Mouse (Mus musculus): ENCODE results near the gene Cdk17.

Gene Cdk17

GRCm38 (mm10) chr10:93231490-93231889, 70.8 kb downstream of the Cdk17 start:
- no peak for DNase-seq (ENCODE audit: low read depth)

DNA sequence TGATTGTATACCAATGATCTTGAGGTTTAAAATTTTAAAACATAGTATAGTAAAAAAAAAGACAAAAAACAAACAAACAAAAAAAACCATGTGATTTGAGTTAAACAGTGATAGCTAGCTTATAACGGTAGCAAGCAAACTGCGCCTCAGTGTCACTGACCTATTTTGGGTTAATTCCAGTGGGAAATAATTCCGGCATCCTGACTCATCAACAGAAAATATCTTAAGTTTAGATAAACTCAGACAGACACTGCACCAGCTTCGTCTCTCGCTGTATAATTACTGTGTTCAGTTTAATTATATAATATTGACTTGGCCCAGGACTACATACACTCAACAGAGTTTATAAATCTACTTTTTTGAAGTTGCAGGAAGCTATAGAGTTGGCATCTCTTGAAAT, 71.2 kb downstream of the Cdk17 start:
- no peak for DNase-seq (ENCODE audit: low read depth)

DNA sequence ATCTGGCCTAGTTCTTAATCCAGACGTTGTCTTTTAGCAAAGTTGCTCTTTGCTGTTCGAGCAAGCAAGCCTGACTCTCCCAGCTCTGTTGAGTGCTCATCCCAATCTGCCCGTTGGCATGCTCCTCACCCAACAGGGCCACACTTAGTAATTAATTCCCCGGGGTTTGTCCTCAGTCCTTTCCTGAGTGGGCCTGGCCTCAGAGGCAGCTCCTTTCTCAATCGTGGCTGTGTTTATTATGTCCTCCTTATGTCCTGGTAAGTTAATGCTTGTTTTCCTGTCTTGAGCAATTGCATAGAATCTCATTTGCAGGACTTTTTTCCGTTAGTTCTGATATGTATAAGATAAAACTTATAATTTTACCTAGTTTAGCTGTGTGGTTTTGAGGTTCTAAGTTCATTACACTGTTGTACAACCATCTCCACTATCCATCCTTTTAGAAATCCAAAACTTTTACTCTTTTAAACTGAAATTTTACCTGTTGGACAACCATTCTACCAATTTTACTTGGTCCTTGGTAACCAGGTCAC, 73.1 kb downstream of the Cdk17 start:
- DNase-seq (ENCODE audit: low read depth), result no peak

- DNase-seq (ENCODE audit: low read depth), result no peak
Observed at GRCm38 (mm10) chr10:93234692-93235091, 74.0 kb downstream of the Cdk17 start.

GRCm38 (mm10) chr10:93239201-93239806, 78.6 kb downstream of the Cdk17 start:
- no peak for DNase-seq (ENCODE audit: low read depth)

DNA sequence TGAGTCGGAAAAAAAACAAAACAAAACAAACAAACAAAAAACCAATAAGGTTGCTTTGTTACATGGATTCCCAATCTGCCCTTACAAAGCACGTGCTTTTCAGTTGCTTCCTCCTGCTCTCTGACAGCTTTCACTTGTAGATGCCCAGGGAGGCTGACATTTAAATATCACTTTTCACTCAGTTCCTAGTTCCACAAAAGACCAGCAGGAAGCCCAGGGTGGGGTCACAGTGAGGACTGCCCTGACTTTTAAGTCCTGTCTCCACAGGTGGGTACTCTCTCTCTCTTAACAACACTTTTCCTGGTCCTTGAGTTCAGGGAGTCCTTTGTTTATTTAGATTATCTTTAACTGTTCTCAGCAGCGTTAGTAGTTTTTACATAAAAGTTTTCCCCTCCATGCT, 81.5 kb downstream of the Cdk17 start:
- DNase-seq (ENCODE audit: low read depth), result peak; percentile 47

DNA sequence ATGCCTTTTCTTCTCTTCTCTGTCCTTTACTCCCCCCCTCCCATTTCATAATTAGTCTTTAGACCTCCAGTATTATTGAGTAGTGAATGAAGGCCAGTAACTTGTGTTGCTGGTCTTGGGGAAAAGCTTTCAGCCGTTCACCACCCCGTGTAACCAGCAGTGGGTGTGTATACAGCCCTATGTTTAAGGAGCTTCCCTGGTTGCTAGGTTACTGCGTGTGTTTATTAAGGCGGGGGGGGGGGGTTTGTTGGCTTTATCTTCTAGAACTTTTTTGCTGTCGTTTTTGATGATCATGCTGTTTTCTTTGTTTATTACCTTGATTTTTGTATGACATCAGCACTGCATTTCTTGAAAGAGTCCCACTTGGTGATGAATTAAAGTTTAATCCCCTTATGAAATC, 82.2 kb downstream of the Cdk17 start:
- peak; percentile 76 for DNase-seq (ENCODE audit: low read depth)

DNA sequence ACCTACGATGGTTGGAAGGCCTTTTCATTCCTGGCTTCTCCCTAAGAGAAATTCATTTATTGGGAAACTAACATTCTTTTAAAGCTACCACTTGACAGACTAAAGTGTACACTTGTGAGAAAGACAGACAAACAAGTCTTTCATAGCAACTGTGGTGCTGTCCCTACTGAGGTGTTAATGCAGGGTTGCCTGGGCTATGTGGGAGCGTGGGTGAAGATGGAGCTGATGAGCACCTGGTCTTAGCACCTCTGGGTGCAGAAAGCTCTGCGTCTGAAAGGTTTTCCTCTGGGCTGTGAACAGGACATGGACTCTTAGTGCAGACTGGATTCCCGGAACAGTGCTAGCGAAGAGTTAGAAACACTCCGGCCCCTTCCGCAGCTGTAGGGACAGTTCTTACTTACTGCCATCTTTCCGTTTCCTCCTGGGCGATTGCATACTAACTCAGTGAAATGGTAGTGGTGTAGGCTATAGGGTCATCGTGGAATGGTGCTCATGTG, 83.6 kb downstream of the Cdk17 start:
- peak; percentile 60 for DNase-seq (ENCODE audit: low read depth)

DNA sequence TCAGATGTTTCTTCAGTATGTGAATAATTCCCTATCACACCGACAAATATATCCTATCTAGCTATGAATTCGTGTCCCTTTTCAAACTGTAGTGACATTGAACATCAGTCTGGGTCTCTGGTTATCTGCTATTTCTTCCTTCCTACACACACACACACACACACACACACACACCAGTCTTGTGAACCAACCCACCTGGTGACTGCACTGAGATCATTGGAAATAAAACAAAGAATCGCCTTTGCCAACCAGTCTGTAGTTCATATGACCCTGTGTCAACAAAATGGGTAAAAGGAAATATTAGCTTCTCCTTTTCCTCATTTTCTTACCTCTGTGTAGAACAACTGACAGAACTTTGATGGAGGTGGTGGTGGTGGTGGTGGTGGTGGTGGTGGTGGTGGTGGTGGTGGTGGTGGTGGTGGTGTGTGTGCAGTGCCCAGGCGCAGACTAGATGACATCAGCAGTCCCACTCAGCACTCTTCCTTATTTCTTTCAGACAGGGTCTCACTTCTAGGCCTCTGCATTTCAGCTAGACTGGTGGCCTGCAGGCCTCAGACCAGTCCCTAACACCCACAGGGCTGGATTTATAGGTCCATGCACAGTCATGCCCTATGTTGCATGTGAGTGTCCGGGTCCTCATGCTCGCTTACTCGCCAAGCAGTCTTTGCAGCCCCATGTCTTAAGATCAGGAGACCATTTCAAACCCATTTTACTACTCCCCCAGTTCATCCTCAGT, 85.7 kb downstream of the Cdk17 start:
- DNase-seq (ENCODE audit: low read depth), result no peak

DNA sequence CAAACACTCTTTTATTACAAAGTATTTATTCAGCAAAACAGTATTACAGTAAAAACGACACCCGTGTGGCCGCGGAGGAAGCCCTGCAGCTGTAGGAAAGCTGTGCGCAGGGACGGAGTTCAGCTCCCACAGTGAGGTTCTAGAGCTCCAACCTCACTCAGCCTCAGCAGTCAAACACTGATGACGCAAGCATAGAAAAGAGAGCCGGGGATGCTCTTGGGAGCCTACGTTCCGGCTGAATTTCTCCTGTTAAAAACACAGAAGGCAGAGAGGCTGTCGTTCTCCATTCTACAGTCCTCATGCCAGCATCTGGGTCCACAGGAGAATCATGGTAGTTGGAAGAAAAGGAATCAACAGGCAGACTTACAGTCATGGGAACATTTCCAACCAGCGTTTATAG, 86.7 kb downstream of the Cdk17 start:
- no peak for DNase-seq (ENCODE audit: low read depth)

- DNase-seq (ENCODE audit: low read depth), result no peak
Observed at GRCm38 (mm10) chr10:93247902-93248301, 87.2 kb downstream of the Cdk17 start.

DNA sequence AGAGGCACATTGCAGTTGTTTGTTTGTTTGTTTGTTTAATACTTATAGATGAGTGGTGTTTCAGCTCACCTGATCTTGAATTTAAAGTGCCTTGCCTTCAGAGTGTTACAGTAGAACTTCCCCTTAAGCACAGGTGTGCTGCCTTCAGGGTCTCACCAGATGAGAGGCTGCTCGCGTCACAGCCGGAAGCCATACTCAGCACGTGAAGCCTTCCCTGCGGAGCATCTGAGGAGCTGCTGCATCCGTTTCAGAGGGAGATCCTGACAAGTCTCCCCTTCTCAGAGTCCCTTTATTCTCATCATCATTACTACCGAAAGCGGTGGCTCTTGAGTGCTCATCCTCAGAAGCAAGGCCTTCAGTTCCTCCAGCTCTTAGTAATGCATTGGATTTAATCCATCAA, 87.7 kb downstream of the Cdk17 start:
- DNase-seq (ENCODE audit: low read depth), result no peak

- no peak for DNase-seq (ENCODE audit: low read depth)
Observed at GRCm38 (mm10) chr10:93249901-93250300, 89.2 kb downstream of the Cdk17 start.

- DNase-seq (ENCODE audit: low read depth), result no peak
Observed at GRCm38 (mm10) chr10:93250436-93251317, 90.0 kb downstream of the Cdk17 start.

- DNase-seq (ENCODE audit: low read depth), result no peak
Observed at GRCm38 (mm10) chr10:93251426-93251825, 90.8 kb downstream of the Cdk17 start.

DNA sequence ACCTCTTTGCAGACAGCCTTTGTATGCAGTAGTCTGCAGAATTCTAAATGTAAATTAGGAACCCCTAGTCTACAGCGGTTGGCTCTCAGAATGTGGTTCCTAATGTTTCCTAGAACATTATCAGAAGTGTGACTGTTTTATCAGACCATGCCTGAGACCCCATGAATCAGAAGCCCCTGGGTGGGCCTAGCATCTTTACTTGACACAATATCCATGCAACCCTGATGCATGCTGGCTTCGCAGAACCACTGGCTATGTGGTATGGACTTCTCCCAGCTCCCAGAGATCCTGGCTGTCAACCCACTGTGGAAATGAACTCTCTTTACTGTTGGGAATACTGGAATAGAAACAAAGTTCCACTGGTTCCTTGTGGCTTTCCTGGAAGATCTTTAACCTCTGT, 92.0 kb downstream of the Cdk17 start:
- no peak for DNase-seq (ENCODE audit: low read depth)

DNA sequence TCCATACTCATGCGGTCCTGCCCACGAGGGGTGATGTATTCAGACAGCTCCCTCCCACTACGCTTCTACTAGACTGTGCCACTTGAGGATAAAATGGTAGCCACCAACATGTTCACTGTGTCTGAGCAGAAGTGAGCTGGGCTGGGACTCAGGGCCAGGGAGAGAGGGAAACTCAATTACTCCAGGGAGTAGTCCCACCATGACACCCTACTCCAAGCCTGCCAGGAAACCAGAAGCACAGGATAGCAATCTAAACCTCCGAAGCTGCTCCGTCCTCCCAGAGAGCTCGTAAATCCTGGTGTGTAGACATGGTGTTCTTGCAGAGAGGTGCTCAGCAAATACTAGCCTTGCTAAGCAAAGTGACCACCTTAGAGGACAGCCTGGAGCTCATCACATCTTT, 92.5 kb downstream of the Cdk17 start:
- no peak for DNase-seq (ENCODE audit: low read depth)

DNA sequence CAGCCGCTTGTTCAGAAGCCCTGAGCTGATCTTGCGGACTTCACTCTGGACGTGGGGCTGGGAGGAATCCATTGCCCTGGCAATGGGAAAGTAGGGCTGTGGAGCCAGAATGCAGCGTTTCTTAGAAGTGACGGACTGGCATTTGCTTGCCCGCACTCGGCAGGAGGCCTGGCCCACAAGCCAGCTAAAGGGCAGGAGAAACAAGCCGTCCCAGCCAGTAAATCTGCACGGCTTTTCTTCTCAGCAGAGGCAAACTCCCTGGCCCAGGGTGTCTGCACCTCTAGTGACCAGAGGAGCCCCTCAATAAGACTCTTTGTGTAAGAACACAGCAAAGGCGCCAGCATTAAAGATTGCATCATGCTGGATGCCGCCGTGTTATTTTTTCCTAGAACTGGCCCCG, 94.6 kb downstream of the Cdk17 start:
- DNase-seq (ENCODE audit: low read depth), result no peak

DNA sequence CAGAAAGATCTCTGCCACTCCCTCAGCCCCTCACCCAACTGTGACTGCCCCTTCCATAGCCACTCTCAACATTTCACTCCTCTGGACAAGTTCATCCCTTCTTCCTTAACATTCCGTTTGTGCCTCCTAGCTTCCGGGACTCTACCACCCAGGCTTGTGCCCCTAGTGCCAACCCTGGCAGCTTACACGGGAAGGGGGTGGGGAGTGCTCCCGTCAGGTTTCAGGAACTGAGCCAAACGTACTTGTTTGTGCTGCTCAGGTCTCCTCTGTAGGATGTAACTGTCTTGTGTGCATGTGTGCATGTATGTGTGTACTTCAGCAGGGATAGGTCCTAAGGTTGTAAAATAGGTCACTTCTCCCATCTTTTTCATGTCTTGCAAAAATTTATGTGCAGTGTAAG, 99.2 kb downstream of the Cdk17 start:
- DNase-seq (ENCODE audit: low read depth), result no peak

GRCm38 (mm10) chr10:93261132-93261980, 100.7 kb downstream of the Cdk17 start:
- peak; percentile 44 for DNase-seq (ENCODE audit: low read depth)

DNA sequence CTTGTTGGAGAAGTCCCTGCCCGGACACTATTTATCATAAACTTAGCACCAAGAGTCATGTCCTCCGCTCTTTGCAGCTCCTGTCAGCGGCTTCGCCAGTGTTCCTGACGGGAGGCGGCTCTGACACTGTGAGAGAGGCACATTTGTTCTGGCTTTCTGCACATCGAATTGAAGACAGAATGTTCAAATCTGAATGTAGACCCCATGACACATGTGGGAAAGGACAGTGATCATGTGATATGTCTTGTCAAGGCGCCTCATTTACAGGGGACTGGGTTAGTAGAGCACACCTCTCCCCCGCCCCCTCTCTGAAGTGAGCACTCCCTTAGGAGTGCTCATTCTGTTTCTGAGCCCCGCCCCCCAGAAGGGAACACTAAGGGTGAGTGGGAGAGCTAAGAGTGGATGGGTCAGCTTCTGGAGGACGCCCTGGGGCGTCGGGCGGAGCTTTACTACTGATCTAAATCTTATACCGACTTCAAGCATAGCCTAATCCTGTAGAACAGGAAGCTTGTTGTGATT, 101.4 kb downstream of the Cdk17 start:
- peak; percentile 49 for DNase-seq (ENCODE audit: low read depth)

All from induced T-regulatory cell, adult 2 months (primary cell).